Mouse (Mus musculus): ENCODE data around the gene Gldc.

The Gldc gene

DNA sequence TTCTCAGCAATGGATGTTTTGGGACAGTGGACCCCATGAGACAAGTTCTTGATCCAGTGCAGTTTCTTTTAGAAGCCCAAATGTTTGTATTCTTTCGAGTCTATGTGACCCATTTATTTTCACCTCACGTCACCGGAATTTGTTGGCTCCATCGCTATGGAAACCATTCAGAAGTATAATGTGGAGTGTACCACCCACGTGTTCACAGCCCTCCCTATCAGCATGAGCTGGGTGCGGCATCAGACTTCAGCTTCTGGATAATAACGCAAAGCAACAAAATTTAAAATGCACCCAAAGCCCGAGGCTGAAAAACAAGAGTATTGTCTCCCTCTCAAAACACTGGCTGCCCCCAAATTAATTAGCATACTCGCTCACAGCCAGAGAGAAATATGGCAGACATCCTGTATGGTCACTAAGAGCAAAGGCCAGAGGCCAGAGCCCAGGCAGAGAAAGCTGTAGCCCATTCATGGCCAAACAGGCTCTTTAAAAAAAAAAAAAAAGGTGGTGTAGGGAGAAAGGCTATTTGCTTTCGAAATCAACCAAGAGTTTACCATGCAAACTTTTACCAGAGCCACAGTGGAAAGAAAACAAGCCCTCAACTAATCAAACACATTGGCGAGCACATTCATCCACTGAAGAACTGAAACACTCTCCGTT lies 18.1 kb downstream of the Gldc start:
- DNase-seq: no peak

DNA sequence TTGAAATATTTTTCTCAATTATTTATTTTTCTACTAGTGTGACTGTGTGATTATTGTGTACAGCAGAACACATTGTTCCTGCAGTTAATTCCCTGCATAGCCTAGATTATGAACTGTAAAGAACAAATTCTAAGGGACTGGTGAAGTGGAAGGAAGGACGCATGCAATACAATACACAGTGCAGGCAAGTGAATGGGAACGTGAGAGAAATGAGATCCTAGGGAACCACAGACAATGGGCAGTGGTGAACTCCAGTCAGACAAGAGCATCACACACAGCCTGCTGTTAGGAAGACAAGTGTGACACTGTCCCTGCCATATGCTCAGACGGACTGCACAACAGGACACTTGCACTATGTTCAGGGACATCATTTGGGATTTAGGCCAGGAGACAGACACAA lies 21.5 kb downstream of the Gldc start:
- DNase-seq: no peak

DNA sequence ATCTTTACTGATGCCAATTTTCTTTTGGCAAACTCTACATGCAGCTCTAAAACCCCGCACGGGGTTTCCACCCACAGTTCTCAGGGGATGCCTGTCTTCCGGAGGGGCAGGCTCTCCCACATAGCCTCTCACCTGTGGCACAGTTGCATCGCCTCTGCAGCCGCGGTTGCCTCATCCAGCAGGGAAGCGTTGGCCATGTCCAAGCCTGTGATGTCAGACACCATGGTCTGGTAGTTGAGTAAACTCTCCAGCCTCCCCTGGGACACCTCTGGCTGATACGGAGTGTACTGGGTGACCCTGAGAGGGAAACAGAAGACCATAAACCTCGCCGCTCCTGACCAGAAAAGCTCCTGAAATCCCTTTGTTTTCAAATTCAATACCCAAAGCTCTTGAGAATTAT lies 23.9 kb downstream of the Gldc start:
- DNase-seq: no peak

DNA sequence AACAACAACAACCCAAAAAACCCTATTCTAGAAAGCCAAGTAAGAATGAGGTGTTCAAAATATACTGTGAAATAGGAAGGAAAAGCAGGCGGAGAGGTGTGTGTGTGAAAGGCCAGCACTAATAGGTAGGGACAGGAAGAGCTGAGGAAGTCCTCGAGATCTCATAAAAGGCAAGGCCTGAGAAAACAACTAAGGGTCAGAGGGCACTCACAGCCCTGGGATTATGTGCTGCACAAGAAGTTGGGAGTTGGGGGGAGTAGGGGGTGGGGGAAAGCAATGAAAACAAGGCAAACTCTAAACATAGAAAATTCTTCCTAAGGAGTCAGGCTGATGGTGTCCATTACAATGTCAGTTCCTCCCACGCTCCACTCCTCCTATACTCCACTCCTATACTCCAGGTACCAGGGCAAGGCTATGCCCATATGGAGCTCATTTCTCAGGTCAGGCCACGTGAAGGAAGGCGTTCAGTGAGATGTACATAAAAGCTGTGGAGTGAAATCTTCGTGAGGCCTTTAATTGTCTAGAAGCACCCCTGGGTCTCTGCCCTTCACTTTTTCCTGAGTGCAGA lies 25.9 kb downstream of the Gldc start:
- no peak for DNase-seq

DNA sequence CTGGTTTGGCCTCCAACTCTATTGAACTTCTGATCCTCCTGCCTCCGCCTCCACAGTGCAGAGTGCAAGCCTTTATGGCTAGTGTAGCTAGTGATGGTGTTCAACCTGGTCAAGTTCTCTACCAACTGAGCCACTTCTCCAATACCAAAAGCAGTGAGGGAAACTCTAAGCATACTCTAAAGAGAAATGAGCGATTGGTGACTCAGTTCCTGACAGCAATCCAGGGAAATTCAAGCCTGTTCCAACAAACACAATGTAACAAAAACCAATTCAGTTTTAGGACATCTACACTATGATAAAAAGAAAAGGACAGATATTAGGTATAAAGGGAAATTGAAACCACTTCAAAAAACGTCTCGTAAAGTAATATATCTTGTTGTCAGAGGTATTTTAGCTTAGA lies 27.9 kb downstream of the Gldc start:
- no peak for DNase-seq

DNA sequence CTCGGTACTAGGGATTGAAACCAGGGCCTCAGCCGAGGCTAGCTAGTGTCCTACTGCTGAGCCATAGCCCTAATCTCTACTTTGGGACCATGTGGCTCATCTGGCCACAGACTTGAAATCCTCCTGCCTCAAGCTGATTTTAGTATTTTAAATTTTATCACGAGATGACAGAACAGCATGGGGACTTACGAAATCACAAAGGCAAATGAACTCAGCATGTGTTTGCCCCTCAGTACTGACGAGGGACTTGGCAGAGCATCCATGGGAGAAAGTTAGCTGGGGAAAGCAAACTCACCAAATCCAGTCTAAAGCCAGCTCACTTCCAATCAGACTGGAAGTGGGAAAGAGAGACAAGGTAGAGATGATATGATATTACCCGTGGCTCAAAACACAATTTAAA lies 28.5 kb downstream of the Gldc start:
- DNase-seq: no peak

DNA sequence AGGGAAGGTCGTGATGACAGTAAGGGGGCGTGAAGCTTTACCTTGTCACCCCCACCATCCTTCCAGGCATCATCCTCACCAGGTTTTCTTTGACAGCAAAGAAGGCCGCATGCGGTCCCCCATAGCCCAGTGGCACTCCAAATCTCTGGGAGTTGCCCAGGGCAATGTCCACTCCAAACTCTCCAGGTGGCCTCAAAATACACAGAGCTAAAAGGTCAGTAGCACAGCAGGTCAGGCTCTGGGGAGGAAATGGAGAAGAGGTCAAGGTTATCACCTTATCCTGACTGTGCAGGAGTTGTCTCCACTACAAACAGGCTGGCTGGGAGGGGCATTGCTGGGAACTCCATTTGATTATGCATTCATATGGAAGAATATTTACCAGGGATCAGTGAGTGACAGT lies 30.1 kb downstream of the Gldc start:
- DNase-seq: no peak

DNA sequence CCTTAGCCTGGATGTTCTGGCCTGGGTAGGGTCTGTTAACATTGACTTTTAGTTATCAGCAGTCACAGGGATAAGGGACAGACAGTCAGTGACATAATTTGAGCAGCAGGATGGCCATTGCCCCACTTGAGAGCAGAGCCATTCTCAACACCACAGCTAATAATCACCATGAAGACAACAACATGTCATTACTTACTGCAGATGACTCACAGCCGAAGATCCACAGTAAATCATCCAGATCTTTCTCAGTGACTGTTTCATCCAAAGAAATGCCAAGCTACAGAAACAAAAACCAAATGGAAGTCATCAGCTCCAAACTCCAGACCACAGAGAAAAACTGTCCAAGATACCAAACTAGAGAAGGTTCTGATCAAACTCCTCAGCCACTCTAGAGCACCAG lies 38.9 kb downstream of the Gldc start:
- no peak for DNase-seq

DNA sequence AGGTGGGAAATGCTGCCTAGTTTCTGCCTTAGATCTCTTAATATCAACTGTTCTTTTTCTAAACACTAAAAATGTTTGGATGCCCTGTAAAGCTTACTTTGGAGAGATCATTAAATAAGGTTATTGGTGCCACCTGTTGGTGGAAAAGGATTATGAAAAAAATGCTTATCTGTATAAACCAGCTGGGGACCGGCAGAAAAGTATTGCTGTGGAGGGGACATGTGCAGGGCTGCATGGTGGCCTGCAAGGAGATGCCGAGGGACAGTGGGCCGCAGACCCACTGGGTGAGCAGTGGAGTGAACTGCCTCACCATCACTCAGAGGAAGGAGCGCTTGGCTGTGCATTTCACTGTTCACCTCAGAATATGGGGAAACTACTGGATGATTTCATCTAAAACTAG lies 47.1 kb downstream of the Gldc start:
- DNase-seq: peak in 1 of 2 experiments; percentile 16

DNA sequence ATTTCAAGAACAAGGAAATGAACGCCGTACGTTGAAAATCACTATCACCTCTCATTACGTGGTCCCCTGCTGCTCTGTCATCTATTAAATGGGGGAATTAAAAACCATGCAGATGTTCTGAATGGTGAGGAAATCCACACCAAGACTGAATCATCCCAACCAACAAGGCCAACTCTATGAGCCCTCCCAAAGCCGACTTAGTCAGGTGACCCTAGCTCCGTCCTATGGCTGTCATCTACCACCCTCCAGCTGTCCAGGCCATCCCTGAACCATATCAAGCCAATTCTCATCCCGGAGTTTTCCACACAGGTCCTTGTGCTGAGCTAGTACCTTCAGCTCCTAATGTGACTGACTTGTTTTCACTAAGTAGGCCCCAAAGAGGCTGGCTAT lies 49.6 kb downstream of the Gldc start:
- DNase-seq: no peak

DNA sequence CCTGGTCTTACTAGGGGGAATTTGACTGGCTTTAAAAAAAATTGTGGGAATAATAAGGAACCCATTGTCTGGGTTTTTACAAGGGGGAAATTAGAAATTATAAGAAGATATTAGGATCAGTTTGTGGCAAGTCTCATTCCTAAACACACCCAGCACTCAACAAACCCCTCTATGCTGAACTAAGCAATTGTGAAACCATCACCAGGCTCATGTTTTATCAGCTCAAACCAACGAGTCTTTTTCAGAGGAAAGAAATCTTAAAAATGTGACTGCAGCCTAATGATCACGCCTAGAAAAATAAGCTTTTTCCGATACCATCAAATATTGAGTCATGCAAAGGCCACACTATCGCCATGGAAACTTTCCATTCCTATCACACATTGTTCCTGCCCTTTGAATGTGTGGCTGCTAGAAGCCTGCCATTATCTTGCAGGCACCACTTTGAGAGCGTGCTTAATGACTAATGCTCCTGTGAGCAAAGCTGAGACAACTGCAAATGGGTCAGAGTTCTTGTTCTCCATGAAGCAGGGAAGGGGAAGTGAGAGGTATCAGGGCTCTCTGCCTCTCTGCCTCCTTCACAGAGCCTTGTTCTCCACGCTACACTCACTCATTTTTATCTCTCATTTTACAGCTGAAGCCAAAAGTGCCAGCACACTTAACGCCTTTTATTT lies 50.1 kb downstream of the Gldc start:
- DNase-seq: no peak

DNA sequence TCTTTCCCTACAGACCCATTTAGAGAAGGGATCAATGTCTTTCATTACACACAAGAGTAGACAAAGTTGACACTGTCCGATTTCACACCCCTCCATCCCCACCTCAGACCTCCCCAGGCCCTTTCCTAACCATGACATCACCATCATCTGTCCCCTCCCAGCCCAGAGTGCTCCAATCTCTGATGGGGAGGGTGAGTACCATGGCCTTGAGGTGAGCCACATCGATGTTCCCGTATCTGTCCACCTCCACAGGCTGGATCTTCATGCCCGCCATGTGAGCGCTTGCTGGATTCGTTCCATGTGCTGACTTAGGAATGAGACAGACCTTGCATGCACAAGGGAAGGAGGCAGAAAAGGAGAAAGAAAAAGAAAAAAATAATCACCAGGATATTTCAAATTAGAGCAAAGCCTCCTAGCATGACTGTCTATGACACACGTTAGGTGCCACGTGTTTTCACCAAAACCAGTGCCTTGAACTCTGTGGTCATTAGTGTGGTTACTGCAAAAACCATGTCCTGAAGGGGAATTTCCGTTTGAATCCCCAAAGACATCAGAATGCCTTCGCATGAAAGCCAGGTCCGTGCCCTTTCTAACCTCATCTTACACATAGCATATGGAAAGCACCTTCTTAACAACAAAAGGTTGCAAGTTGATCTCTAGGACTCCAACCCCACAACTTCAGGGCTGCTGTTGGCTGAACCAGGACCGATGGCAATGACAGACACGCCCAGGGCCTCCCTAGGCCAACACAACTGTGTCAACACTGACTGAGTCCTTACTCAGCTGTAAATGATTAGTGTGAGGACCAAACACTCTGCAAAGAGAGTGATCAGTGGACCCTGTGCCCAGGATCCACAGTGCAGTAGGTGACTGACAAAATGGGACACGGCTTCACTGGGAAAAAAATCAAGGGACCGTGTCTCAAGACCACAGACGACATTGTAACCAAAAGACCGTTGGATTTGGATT lies 56.6 kb downstream of the Gldc start:
- peak; percentile 24 to 34 for DNase-seq

DNA sequence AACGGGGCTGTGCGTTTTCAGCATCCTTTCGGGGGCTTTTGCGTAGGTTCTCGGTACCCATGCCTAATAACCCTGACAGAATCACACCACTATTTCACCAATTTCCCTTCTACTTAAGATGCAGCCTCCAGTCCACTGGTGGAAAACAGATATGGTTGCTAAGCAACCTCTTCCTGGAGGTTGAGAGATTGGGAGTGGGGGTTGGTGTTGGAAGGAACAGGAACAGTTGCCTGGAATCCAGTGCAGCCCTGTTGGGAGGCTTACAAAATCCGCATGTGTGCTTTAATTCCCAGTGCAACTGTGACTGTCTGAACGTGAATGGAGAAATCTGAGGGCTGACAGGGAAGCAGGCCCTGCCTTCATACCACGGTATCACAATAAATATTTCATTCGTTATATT lies 57.5 kb downstream of the Gldc start:
- no peak for DNase-seq

DNA sequence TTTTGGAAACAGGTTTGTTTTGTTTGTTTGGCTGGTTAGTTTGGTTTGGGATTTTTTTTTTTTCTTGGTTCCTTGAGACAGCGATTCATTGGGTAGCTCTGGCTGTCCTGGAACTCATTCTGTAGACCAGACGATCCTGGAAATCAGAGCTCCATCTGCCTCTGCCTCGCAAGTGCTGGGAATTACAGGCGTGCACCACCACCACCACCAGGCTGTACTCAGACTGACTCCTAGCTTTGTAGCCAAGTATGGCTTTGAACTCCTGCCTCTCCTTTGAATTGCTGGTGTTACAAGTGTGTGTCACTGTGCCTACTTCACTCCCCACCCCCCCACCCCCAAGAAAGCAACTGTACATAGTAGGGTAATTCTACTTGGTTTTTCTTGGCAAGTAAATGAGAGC lies 58.0 kb downstream of the Gldc start:
- no peak for DNase-seq

DNA sequence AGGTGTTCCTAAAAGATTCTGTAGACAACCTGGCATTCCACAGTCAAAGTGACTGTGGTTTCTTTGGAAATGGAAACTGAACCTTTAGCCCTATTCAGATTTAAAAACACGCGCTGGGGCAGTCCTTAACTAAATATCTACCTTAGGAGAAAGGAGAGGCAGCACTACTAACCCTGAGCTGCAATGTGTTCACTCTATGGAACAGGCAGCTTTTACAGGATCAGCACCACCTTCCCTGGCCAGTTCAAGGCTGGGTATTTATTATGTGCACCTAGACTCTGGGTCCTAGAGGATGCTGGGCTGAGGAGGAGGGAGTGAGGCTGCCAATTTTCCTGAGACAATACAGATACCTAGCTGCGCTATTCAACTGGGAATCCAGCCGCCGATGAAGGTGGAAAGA lies 59.6 kb downstream of the Gldc start:
- DNase-seq: no peak

DNA sequence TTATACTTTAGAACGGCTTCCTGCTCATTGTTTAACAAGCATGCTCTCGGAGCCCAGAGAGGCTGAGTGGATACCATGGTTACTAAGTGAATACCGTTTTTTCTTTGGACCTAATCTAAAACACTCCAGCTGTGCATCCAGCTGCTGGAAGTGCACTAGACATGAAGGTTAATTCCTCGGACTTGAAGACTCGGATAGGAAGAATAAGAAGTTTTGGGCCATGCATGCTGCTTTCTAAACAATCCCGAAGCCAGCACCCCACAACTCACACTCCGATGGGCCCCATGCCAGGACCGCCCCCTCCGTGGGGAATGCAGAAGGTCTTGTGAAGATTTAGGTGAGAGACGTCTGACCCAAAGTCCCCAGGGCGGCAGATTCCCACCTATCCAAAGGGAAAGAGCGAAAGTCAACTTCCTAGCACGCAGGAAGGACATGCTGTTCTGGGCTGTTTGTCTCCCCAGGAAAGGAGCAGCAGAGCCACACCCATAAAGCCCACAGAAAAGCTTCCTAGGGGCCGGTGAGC lies 60.2 kb downstream of the Gldc start:
- no peak for DNase-seq

DNA sequence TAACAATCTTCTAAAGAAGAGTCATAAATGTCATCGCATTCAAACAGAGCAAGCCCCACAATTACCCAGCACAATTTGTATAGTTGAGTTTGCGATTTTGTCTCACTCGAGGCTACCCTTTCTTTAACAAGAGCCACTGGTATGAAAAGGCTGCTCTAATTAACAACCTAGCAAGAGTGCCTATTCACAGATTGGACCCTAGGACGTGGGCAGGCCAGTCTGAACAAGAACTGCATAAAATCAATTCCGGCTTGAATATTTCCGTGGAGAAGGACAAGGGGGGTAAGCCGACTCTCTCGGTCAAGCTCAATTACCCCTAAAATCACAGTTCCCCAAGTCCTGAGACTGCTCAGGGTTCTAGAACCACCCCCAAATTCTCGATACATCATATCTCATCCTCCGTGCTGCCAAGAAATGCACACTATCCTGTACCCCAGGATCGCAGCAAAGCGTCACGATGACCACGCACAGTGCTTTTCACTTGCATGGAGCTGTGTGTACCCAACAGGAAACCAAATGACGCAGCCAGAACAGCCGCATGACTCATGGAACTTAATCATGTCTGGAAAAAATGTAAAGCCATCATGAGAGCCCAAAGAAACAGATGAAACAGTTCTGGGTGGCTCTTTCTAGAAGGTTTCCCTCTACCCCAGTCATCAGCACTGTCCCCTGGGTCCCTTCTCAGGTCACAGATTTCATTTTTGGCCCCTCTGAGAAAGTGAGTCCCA lies 62.1 kb downstream of the Gldc start:
- DNase-seq: no peak

DNA sequence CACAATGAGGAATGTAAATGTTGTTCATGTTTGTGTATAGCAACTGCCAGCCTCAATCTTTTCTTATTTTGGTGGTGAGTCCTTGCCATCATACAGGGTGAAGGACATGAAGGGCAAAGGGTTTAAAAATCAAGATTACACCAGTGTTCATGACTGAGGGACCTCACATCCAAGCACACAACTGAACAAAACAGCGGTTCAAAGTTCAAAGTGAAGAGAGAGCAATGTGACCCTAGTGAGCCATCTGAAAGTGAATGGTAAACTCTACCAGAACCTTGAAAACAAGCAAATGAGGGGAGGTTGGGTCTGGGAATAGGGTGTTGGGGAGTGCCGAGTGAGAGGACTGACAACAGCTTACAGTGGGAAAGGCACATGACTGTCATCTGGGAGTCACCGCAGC lies 63.8 kb downstream of the Gldc start:
- DNase-seq: no peak

DNA sequence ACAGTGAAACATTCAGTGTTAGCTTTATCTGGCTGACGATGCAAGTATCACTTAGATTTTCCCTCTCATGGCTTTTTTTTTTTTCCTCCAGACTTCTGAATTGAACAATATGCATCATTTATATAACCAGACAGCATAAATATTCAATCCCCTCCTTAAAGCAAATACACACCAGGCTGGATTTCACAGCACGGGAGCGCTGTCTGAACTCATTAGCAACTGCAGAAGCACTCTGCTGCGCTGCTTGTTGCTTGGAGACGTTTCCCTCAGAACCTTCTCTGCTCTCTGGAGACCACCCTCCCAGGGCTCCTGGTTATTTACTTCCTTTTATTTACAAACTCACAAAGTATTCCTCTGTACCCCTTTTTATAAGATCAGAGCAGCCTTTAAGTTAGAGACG lies 66.1 kb downstream of the Gldc start:
- no peak for DNase-seq

DNA sequence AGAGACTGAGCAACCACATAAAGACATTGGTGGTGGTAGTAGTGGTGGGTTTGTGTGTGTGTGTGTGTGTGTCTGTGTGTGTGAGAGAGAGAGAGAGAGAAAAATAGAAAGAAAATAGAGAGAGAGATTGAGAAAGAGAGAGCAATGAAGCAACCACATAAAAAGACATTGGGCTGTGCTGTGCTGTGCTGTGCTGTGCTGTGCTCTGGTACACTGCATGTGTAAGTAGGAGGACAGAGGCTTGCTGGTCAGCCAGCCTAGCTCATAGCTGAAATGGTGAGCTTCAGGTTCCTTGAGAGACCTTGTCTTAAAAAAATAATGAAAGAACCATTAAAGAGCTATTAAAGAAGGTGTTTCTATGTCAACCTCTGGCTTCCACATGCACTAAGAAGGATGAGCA lies 66.6 kb downstream of the Gldc start:
- DNase-seq: no peak

DNA sequence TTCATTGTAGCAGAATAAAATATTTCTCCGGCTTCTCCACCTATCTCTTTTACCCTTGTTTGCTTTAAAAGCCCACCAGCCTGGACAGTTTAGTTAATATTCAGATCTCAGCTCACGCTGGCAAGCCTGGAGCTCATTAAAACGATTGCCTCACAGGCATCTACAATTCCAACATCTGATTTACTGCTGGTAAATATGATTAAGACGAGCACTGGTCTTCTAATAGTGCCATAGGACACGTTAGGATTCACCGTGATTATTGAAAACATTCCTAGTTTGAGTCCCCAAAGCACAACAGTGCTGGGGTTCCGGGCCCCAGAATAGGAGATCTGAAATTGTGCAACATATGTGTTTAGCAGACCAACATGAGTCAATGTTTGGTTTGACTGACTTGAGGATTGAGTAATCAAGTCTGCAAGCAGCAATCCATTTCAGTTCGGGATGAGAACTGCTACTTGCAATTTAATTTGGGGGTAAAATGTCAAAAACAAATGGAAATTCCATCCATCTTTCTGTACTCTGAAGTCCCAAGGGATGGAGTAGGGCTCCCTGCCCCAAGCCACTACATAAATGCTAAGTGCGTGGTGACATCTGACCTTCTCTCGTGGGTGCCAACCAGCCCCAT lies 67.9 kb downstream of the Gldc start:
- no peak for DNase-seq

Data from cerebellum, postnatal 14 days (tissue).